Mouse (Mus musculus): Measurements from ENCODE around the gene Lipk. TPM values are rescaled to one million over a fixed set of nuclear protein-coding genes. Genes with fewer than 3 reads are reported as not detected.

Lipk gene
- polyA plus RNA-seq, 1 experiment, result 0.12 TPM

GRCm38 (mm10) chr19:34043008-34043407 is 34.9 kb downstream of the Lipk start:
- no peaks in the 10 kb centered on the region for H3K36me3 ChIP-seq (ENCODE audit: control insufficient read depth, insufficient read depth, low read length)
- no peak for DNase-seq (ENCODE audit: low read depth in 1 of 2, low spot score in 2 of 2)
- 59% methylated on average over 6 of the region's 6 CpGs for WGBS
- H3K4me3 ChIP-seq (ENCODE audit: extremely low read depth, insufficient read depth, insufficient read length), result no peak overlapping the region
- no peak overlapping the region for H3K27ac ChIP-seq (ENCODE audit: insufficient read depth, low read length)
- no peaks in the 10 kb centered on the region for H3K4me1 ChIP-seq (ENCODE audit: control insufficient read depth, insufficient read depth, insufficient read length)
- H3K27me3 ChIP-seq (ENCODE audit: control insufficient read depth, insufficient read depth, low read length), result no peaks in the 10 kb centered on the region
- TF ChIP-seq POLR2A (IDR thresholded peaks at IDR 0.05; ENCODE audit: low read depth, low read length), result no peak
- TF ChIP-seq CTCF (IDR thresholded peaks at IDR 0.05; ENCODE audit: extremely low read depth, insufficient read depth, insufficient read length, insufficient replicate concordance), result no peak

GRCm38 (mm10) chr19:34049371-34050039 is 41.4 kb downstream of the Lipk start:
- Histone ChIP-seq H3K4me1 (ENCODE audit: control insufficient read depth, insufficient read depth, insufficient read length) (no peaks in the 10 kb centered on the region), H3K27ac (ENCODE audit: insufficient read depth, low read length) (no peak overlapping the region; the same call in 1 of the 2 replicates), H3K4me3 (ENCODE audit: extremely low read depth, insufficient read depth, insufficient read length) (no peak overlapping the region), H3K27me3 (ENCODE audit: control insufficient read depth, insufficient read depth, low read length) (no peaks in the 10 kb centered on the region), H3K36me3 (ENCODE audit: control insufficient read depth, insufficient read depth, low read length) (no peaks in the 10 kb centered on the region)
- DNase-seq (ENCODE audit: low read depth in 1 of 2, low spot score in 2 of 2), result no peak
- no peak for TF ChIP-seq POLR2A (IDR thresholded peaks at IDR 0.05; ENCODE audit: low read depth, low read length)
- TF ChIP-seq CTCF (IDR thresholded peaks at IDR 0.05; ENCODE audit: extremely low read depth, insufficient read depth, insufficient read length, insufficient replicate concordance), result no peak
- 91% methylated on average over 3 of the region's 3 CpGs for WGBS

GRCm38 (mm10) chr19:34051502-34051901 is 43.4 kb downstream of the Lipk start:
- H3K36me3 ChIP-seq (ENCODE audit: control insufficient read depth, insufficient read depth, low read length), result no peaks in the 10 kb centered on the region
- no peak for DNase-seq (ENCODE audit: low read depth in 1 of 2, low spot score in 2 of 2)
- no peaks in the 10 kb centered on the region for H3K27me3 ChIP-seq (ENCODE audit: control insufficient read depth, insufficient read depth, low read length)
- WGBS, result 86% methylated on average over 3 of the region's 3 CpGs
- H3K4me3 ChIP-seq (ENCODE audit: extremely low read depth, insufficient read depth, insufficient read length), result no peak overlapping the region
- no peak overlapping the region for H3K27ac ChIP-seq (ENCODE audit: insufficient read depth, low read length)
- no peak for TF ChIP-seq CTCF (IDR thresholded peaks at IDR 0.05; ENCODE audit: extremely low read depth, insufficient read depth, insufficient read length, insufficient replicate concordance)
- no peak for TF ChIP-seq POLR2A (IDR thresholded peaks at IDR 0.05; ENCODE audit: low read depth, low read length)
- no peaks in the 10 kb centered on the region for H3K4me1 ChIP-seq (ENCODE audit: control insufficient read depth, insufficient read depth, insufficient read length)

- Histone ChIP-seq H3K27ac (ENCODE audit: insufficient read depth, low read length) (no peak overlapping the region), H3K27me3 (ENCODE audit: control insufficient read depth, insufficient read depth, low read length) (no peaks in the 10 kb centered on the region), H3K4me3 (ENCODE audit: extremely low read depth, insufficient read depth, insufficient read length) (no peak overlapping the region), H3K36me3 (ENCODE audit: control insufficient read depth, insufficient read depth, low read length) (no peaks in the 10 kb centered on the region), H3K4me1 (ENCODE audit: control insufficient read depth, insufficient read depth, insufficient read length) (no peaks in the 10 kb centered on the region)
- 54% methylated on average over 1 of the region's 1 CpGs for WGBS
- no peak for TF ChIP-seq POLR2A (IDR thresholded peaks at IDR 0.05; ENCODE audit: low read depth, low read length)
- no peak for DNase-seq (ENCODE audit: low read depth in 1 of 2, low spot score in 2 of 2)
Measured at GRCm38 (mm10) chr19:34063547-34063946, 55.5 kb downstream of the Lipk start.

- Histone ChIP-seq H3K4me1 (ENCODE audit: control insufficient read depth, insufficient read depth, insufficient read length) (no peaks in the 10 kb centered on the region), H3K4me3 (ENCODE audit: extremely low read depth, insufficient read depth, insufficient read length) (no peak overlapping the region), H3K36me3 (ENCODE audit: control insufficient read depth, insufficient read depth, low read length) (no peaks in the 10 kb centered on the region), H3K27me3 (ENCODE audit: control insufficient read depth, insufficient read depth, low read length) (no peaks in the 10 kb centered on the region), H3K27ac (ENCODE audit: insufficient read depth, low read length) (no peak overlapping the region)
- TF ChIP-seq CTCF (IDR thresholded peaks at IDR 0.05; ENCODE audit: extremely low read depth, insufficient read depth, insufficient read length, insufficient replicate concordance) (no peak), POLR2A (IDR thresholded peaks at IDR 0.05; ENCODE audit: low read depth, low read length) (no peak)
- DNase-seq (ENCODE audit: low read depth in 1 of 2, low spot score in 2 of 2), result no peak
- WGBS, result 84% methylated on average over 4 of the region's 4 CpGs
Measured at GRCm38 (mm10) chr19:34064059-34064458, 56.0 kb downstream of the Lipk start.

- DNase-seq (ENCODE audit: low read depth in 1 of 2, low spot score in 2 of 2), result no peak
- WGBS, result 83% methylated on average over 9 of the region's 9 CpGs
- H3K4me1 ChIP-seq (ENCODE audit: control insufficient read depth, insufficient read depth, insufficient read length), result no peaks in the 10 kb centered on the region
- H3K4me3 ChIP-seq (ENCODE audit: extremely low read depth, insufficient read depth, insufficient read length), result no peak within 1 kb of the TSS
- no peaks in the 10 kb centered on the region for H3K36me3 ChIP-seq (ENCODE audit: control insufficient read depth, insufficient read depth, low read length)
- TF ChIP-seq CTCF (IDR thresholded peaks at IDR 0.05; ENCODE audit: extremely low read depth, insufficient read depth, insufficient read length, insufficient replicate concordance) (no peak), POLR2A (IDR thresholded peaks at IDR 0.05; ENCODE audit: low read depth, low read length) (no peak)
- H3K27me3 ChIP-seq (ENCODE audit: control insufficient read depth, insufficient read depth, low read length), result no peaks in the 10 kb centered on the region
- no peak within 1 kb of the TSS for H3K27ac ChIP-seq (ENCODE audit: insufficient read depth, low read length)
Measured at GRCm38 (mm10) chr19:34066779-34067472, 58.8 kb downstream of the Lipk start, which contains the start of gene Lipn. TSS of gene Lipn (plus strand) at chr19:34067358.

- DNase-seq (ENCODE audit: low read depth in 1 of 2, low spot score in 2 of 2), result no peak
- TF ChIP-seq CTCF (IDR thresholded peaks at IDR 0.05; ENCODE audit: extremely low read depth, insufficient read depth, insufficient read length, insufficient replicate concordance) (no peak), POLR2A (IDR thresholded peaks at IDR 0.05; ENCODE audit: low read depth, low read length) (no peak)
- H3K27ac ChIP-seq (ENCODE audit: insufficient read depth, low read length), result no peak overlapping the region
- H3K4me3 ChIP-seq (ENCODE audit: extremely low read depth, insufficient read depth, insufficient read length), result no peak overlapping the region
- H3K27me3 ChIP-seq (ENCODE audit: control insufficient read depth, insufficient read depth, low read length), result no peaks in the 10 kb centered on the region
- no peaks in the 10 kb centered on the region for H3K4me1 ChIP-seq (ENCODE audit: control insufficient read depth, insufficient read depth, insufficient read length)
- no peaks in the 10 kb centered on the region for H3K36me3 ChIP-seq (ENCODE audit: control insufficient read depth, insufficient read depth, low read length)
Measured at GRCm38 (mm10) chr19:34074239-34074638, 66.1 kb downstream of the Lipk start.

All from spleen, adult 2 months (tissue).